Mouse (Mus musculus) kidney, postnatal 0 days (tissue): ENCODE results near the gene Zc3h6. TPM values are rescaled to one million over a fixed set of nuclear protein-coding genes. Genes with fewer than 3 reads are reported as not detected.
A peak's percentile ranks its signal among the peaks of the same experiment; 100 is the strongest.

Experiments
- ATAC-seq: fragments of 200-750 bp; cut with Nextera tagmentation; replicated peaks from 2 replicates; pipeline ENCODE4 v1.8.0; 2017; ENCODE audit warnings: low read depth, moderate number of reproducible peaks, moderate TSS enrichment, moderate library complexity; ENCODE audit not compliant: low FRiP score
- DNase-seq: peaks from one replicate; pipeline ENCODE4 v3.0.0-alpha.2; 2016; ENCODE audit warnings: low spot score
- H3K27ac ChIP-seq: fragments of 300-500 bp; sonication (generic); 2 replicates; pipeline ENCODE4 v1.5.1; 2014; ENCODE audit warnings: mild to moderate bottlenecking
- H3K27me3 ChIP-seq: fragments of 300-500 bp; sonication (generic); 2 replicates; pipeline ENCODE4 v1.6.1; 2014; ENCODE audit warnings: low read length, mixed read lengths; ENCODE audit not compliant: insufficient read depth
- H3K36me3 ChIP-seq: fragments of 300-500 bp; sonication (generic); 2 replicates; pipeline ENCODE4 v1.6.1; 2014; ENCODE audit warnings: low read length, mixed read lengths; ENCODE audit not compliant: insufficient read depth
- H3K4me1 ChIP-seq: fragments of 300-500 bp; sonication (generic); replicated peaks from 2 replicates; pipeline ENCODE4 v1.6.1; 2014; ENCODE audit warnings: antibody characterized with exemption, low read length, mixed read lengths; ENCODE audit not compliant: insufficient read depth
- H3K4me2 ChIP-seq: fragments of 300-500 bp; sonication (generic); 2 replicates; pipeline ENCODE4 v1.6.1; 2014; ENCODE audit warnings: mild to moderate bottlenecking, low read length, moderate library complexity, mixed read lengths
- H3K4me3 ChIP-seq: fragments of 300-500 bp; sonication (generic); replicated peaks from 2 replicates; pipeline ENCODE4 v1.5.1; 2014; ENCODE audit warnings: low read depth, low read length
- H3K9ac ChIP-seq: fragments of 300-500 bp; sonication (generic); 2 replicates; pipeline ENCODE4 v1.6.1; 2014; ENCODE audit warnings: low read depth, low read length
- H3K9me3 ChIP-seq: fragments of 300-500 bp; sonication (generic); replicated peaks from 2 replicates; pipeline ENCODE4 v1.6.1; 2016; ENCODE audit warnings: low read length, inconsistent platforms, mixed read lengths
- CTCF ChIP-seq: IDR thresholded peaks from 2 replicates; pipeline ENCODE4 v1.5.1; 2016; ENCODE audit warnings: antibody characterized with exemption, low read depth, mild to moderate bottlenecking, moderate library complexity
- WGBS: fragments of 180-500 bp; shearing (Covaris S2); extraction: QIAGEN DNeasy Blood & Tissue Kit; methylation state at CpG from one replicate; pipeline ENCODE4 v1.1.7; 2014; 5-methylcytosine and 5-hydroxymethylcytosine counted together
- microRNA-seq: library from miRNA; unstranded; fragments of <30 nt; microRNA quantifications from one replicate; pipeline ENCODE4, GENCODE M21; 2016
- polyA plus RNA-seq: library from polyadenylated mRNA; unstranded; fragments of >200 nt; fragmentation: Nextera tagmentation; extraction: Ambion mirVana; gene quantifications from 2 replicates; pipeline ENCODE4 v1.2.1, GENCODE M21; 2015

Gene Zc3h6
- polyA plus RNA-seq, 1 experiment from 2014 or later: 4.9 TPM

DNA sequence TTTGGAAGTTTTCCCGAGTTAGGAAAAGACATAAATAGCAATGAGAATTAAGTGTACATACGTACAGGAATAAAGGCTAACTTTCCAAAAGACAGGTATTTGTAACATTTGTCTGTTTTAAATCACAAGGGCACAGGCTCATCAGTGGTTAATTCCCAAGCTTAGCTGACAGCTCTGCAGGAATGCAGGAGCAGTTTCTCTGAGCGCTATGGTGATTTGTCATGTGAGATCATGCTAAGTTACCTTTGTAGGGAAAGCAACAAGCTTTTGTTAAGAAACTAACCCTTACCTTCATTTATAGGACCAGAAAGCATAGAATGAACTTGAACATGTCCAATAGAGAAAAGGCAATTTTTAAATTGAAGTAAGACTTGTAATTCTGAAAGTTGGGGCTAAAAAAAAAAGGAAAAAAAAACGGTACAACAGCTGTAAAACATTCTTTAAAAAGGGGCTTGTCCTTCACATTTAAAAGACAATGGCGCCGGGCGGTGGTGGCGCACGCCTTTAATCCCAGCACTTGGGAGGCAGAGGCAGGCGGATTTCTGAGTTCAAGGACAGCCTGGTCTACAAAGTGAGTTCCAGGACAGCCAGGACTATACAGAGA lies 94.4 kb downstream of the Zc3h6 start:
- Histone ChIP-seq H3K27me3 (no peaks in the 10 kb centered on the region), H3K9me3 (no peaks in the 10 kb centered on the region), H3K4me3 (no peak overlapping the region), H3K36me3 (no peaks in the 10 kb centered on the region), H3K9ac (no peak overlapping the region), H3K27ac (no peak overlapping the region), H3K4me1 (no peaks in the 10 kb centered on the region), H3K4me2 (no peak overlapping the region)
- 73% methylated on average over 10 of the region's 10 CpGs for WGBS
- DNase-seq (no peak), ATAC-seq (no peak)
- no peak for TF ChIP-seq CTCF

- Histone ChIP-seq H3K4me2 (peak within 1 kb of the TSS; percentile 68), H3K36me3 (no peaks in the 10 kb centered on the region), H3K4me3 (peak within 1 kb of the TSS; percentile 67), H3K27me3 (no peaks in the 10 kb centered on the region), H3K9ac (peak within 1 kb of the TSS; percentile 69), H3K27ac (peak within 1 kb of the TSS; percentile 62), H3K4me1 (no peaks in the 10 kb centered on the region), H3K9me3 (no peaks in the 10 kb centered on the region)
- 1% methylated on average over 62 of the region's 62 CpGs for WGBS
- ATAC-seq (peak; percentile 95), DNase-seq (peak; percentile 75)
- TF ChIP-seq CTCF: no peak
These were observed 98.5 kb downstream of the Zc3h6 start, which contains the start of gene Ttl for GRCm38 (mm10) chr2:129065437-129066282. Ttl (plus strand) TSS chr2:129065942.

GRCm38 (mm10) chr2:129066326-129066725 lies 99.1 kb downstream of the Zc3h6 start:
- Histone ChIP-seq H3K9me3 (no peaks in the 10 kb centered on the region), H3K4me2 (peak overlapping the region; percentile 68), H3K4me1 (no peaks in the 10 kb centered on the region), H3K4me3 (peak overlapping the region; percentile 67), H3K9ac (peak overlapping the region; percentile 69), H3K27ac (peak overlapping the region; percentile 62), H3K36me3 (no peaks in the 10 kb centered on the region), H3K27me3 (no peaks in the 10 kb centered on the region)
- ATAC-seq (peak; percentile 58; the same call in 1 of the 2 replicates), DNase-seq (peak; percentile 81)
- WGBS: 0% methylated on average over 20 of the region's 20 CpGs
- TF ChIP-seq CTCF: no peak

Small RNAs within 50 kb of the gene (microRNA-seq; reads per million reads assigned to microRNA genes)
- gene Gm22859: not detected

Other genes starting within 250 kb of the Zc3h6 start
- gene Tmem87b, start 149.3 kb upstream of the Zc3h6 start, polyA plus RNA-seq: 33.0 and 33.1 TPM in 2 replicates
- 7.9 and 8.0 TPM in 2 replicates for gene Fbln7, start 104.4 kb upstream of the Zc3h6 start, polyA plus RNA-seq
- gene Zc3h8, start 23.3 kb upstream of the Zc3h6 start, polyA plus RNA-seq: 9.1 and 9.4 TPM in 2 replicates
- 19.8 and 26.5 TPM in 2 replicates for gene Gm10762, start 323 bp downstream of the Zc3h6 start, polyA plus RNA-seq
- 0.05 and 0.11 TPM in 2 replicates for gene Vinac1, start 80.8 kb downstream of the Zc3h6 start, polyA plus RNA-seq
- gene Ttl, start 98.5 kb downstream of the Zc3h6 start, polyA plus RNA-seq: 9.7 and 10.0 TPM in 2 replicates
- 17.4 and 19.5 TPM in 2 replicates for gene Polr1b, start 133.6 kb downstream of the Zc3h6 start, polyA plus RNA-seq
- 24.9 and 26.8 TPM in 2 replicates for gene Chchd5, start 162.3 kb downstream of the Zc3h6 start, polyA plus RNA-seq
- 12.4 and 15.2 TPM in 2 replicates for gene Slc20a1, start 231.4 kb downstream of the Zc3h6 start, polyA plus RNA-seq